Mouse (Mus musculus) neutrophil, adult 83 days (primary cell): Measurements from ENCODE around the gene Hist1h3g. TPM values are rescaled to one million over a fixed set of nuclear protein-coding genes. Genes with fewer than 3 reads are reported as not detected.

Experiments used
- total RNA-seq, 2 experiments: library from RNA; stranded (reverse); gene quantifications; one replicate each; pipeline ENCODE4 v1.2.4; 2023

Hist1h3g gene
- total RNA-seq, result 100 to 1,000 TPM; 343 to 409 TPM

GRCm38 (mm10) chr13:23535137-23536075 is at the start of gene Hist1h3g:
TSS of gene Hist1h3g (plus strand) at chr13:23535422.

GRCm38 (mm10) chr13:23488400-23489322 is 46.6 kb upstream of the Hist1h3g start, which contains the start of gene Btn2a2:
TSS of gene Btn2a2 (minus strand) at chr13:23488857.

GRCm38 (mm10) chr13:23530901-23531875 is 4.0 kb upstream of the Hist1h3g start, which contains the start of gene Hist1h4h:
TSS of gene Hist1h4h (plus strand) at chr13:23531050.

GRCm38 (mm10) chr13:23533560-23534367 is 1.5 kb upstream of the Hist1h3g start, which contains the start of gene Hist1h2af:
TSS of gene Hist1h2af (plus strand) at chr13:23533906.

GRCm38 (mm10) chr13:23542999-23543607 is 7.9 kb downstream of the Hist1h3g start, which contains the start of gene Hist1h2bh:
TSS of gene Hist1h2bh (minus strand) at chr13:23543392.

GRCm38 (mm10) chr13:23543965-23544786 is 9.0 kb downstream of the Hist1h3g start, which contains the start of gene Hist1h3f:
TSS of gene Hist1h3f (plus strand) at chr13:23544052.

GRCm38 (mm10) chr13:23551146-23551834 is 16.1 kb downstream of the Hist1h3g start, which contains the start of gene Hist1h4f:
TSS of gene Hist1h4f (minus strand) at chr13:23551648.

GRCm38 (mm10) chr13:23552962-23553361 is 17.7 kb downstream of the Hist1h3g start, which contains the start of gene Hist1h1d:
TSS of gene Hist1h1d (plus strand) at chr13:23553262.

GRCm38 (mm10) chr13:23561883-23562659 is 26.8 kb downstream of the Hist1h3g start, which contains the start of gene Hist1h3e:
TSS of gene Hist1h3e (minus strand) at chr13:23562369.

GRCm38 (mm10) chr13:23571022-23571503 is 35.8 kb downstream of the Hist1h3g start, which contains the start of the genes Hist1h2ae and Hist1h2bg:
TSS of gene Hist1h2ae (minus strand) at chr13:23571220.
TSS of gene Hist1h2bg (plus strand) at chr13:23571396.

GRCm38 (mm10) chr13:23573898-23574524 is 38.8 kb downstream of the Hist1h3g start, which contains the start of the genes Hist1h2bf and Hist1h2ad:
TSS of gene Hist1h2bf (minus strand) at chr13:23574196.
TSS of gene Hist1h2ad (plus strand) at chr13:23574381.

GRCm38 (mm10) chr13:23575271-23575851 is 40.1 kb downstream of the Hist1h3g start, which contains the start of gene Hist1h3d:
TSS of gene Hist1h3d (plus strand) at chr13:23575763.

GRCm38 (mm10) chr13:23581408-23582218 is 46.4 kb downstream of the Hist1h3g start, which contains the start of gene Hist1h4d:
TSS of gene Hist1h4d (plus strand) at chr13:23581598.

